Mouse (Mus musculus) inflammation-experienced regulatory T-cells, adult 6 months (primary cell): Measurements from ENCODE around the gene Gm4302. TPM values are rescaled to one million over a fixed set of nuclear protein-coding genes. Genes with fewer than 3 reads are reported as not detected.
"Not testable (repeated sequence)": the region's sequence is repeated elsewhere in the genome, so short reads cannot be mapped to it uniquely, and the experiment has no call there.

ENCODE experiments used
- ATAC-seq: one replicate; pipeline ENCODE4 v1.8.0; 2017
- polyA plus RNA-seq, 3 experiments: library from polyadenylated mRNA; unstranded; fragments of 100-300 nt; shearing (Covaris generic); gene quantifications; one replicate each; pipeline ENCODE4 v1.2.1; 2017

The Gm4302 gene
- not detected for polyA plus RNA-seq

DNA sequence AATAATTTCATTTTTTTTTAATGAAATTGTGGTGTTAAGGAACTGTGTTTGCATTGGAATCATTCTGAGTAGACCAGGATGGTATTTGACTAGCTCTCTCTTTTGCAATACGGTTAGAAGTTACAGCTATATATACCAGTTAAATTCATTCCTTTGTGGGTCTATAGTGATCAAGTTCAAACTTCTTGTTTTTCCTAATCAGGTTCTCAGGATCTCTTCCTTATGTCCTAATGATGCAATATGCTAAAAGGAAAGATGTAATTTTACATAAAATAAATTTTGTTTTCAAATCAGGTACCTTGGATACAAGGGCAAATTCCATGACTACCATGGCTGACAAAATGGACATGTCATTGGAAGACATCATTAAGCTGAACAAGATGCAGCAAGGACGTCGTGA, at the start of gene Gm4302:
Gene Gm4302, plus strand, starts transcription at position 301 of the 400 bp plus-strand sequence.
- ATAC-seq = not testable (repeated sequence)

DNA sequence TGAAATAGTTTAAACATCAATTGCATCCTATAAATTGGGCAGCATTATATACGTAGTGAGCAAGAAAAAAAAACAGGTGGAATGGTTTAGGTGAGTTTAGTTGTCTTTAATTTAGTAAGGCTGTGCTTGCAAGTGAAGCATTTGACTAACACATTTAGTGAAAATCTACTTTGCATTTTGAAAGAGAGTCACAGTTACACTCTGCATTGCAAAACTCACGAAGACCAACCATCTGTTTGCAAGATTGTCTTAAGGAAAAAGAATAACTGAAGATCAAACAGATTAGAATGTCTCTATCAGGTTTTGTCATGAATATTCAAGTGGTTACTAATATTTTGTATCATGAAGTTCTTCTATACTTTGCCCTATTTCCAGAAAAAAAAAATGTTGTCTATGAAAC, 44.5 kb upstream of the Gm4302 start:
- ATAC-seq = no peak

GRCm38 (mm10) chr10:100300106-100300505, 40.5 kb upstream of the Gm4302 start:
- not testable (repeated sequence) for ATAC-seq

GRCm38 (mm10) chr10:100335376-100335775, 5.3 kb upstream of the Gm4302 start, which contains the start of gene Gm4301:
Gm4301 (plus strand) TSS chr10:100335676.
- ATAC-seq = not testable (repeated sequence)

DNA sequence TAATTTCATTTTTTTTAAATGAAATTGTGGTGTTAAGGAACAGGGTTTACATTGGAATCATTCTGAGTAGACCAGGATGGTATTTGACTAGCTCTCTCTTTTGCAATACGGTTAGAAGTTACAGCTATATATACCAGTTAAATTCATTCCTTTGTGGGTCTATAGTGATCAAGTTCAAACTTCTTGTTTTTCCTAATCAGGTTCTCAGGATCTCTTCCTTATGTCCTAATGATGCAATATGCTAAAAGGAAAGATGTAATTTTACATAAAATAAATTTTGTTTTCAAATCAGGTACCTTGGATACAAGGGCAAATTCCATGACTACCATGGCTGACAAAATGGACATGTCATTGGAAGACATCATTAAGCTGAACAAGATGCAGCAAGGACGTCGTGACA, 5.0 kb downstream of the Gm4302 start, which contains the start of gene Gm4303:
Gene Gm4303, plus strand, starts transcription at position 301 of the 400 bp plus-strand sequence.
- ATAC-seq = not testable (repeated sequence)

DNA sequence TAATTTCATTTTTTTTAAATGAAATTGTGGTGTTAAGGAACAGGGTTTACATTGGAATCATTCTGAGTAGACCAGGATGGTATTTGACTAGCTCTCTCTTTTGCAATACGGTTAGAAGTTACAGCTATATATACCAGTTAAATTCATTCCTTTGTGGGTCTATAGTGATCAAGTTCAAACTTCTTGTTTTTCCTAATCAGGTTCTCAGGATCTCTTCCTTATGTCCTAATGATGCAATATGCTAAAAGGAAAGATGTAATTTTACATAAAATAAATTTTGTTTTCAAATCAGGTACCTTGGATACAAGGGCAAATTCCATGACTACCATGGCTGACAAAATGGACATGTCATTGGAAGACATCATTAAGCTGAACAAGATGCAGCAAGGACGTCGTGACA, 10.2 kb downstream of the Gm4302 start, which contains the start of gene Gm4305:
Gene Gm4305, plus strand, starts transcription at position 301 of the 400 bp plus-strand sequence.
- ATAC-seq = not testable (repeated sequence)

DNA sequence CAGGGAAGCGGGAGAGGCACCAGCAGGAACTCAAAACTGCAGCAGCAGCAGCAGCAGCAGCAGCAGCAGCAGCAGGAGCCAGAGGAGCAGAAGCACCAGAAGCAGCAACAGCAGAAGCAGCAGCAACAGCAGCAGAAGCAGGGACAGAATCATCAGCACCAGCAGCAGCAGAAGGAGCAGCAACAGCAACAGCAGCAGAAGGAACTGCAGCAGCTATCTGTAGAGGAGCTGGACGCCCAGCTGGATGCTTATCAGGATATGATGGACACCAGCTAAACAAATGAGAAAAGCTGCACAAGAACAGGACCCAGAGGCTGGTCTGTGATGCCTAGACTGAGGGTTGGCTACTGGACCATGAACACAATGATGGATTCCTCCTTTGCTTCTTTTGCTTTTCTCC, 16.2 kb downstream of the Gm4302 start:
- ATAC-seq = not testable (repeated sequence)

DNA sequence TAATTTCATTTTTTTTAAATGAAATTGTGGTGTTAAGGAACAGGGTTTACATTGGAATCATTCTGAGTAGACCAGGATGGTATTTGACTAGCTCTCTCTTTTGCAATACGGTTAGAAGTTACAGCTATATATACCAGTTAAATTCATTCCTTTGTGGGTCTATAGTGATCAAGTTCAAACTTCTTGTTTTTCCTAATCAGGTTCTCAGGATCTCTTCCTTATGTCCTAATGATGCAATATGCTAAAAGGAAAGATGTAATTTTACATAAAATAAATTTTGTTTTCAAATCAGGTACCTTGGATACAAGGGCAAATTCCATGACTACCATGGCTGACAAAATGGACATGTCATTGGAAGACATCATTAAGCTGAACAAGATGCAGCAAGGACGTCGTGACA, 20.4 kb downstream of the Gm4302 start, which contains the start of gene Gm4307:
Gene Gm4307, plus strand, starts transcription at position 301 of the 400 bp plus-strand sequence.
- not testable (repeated sequence) for ATAC-seq

GRCm38 (mm10) chr10:100382460-100382859, 41.8 kb downstream of the Gm4302 start, which contains the start of gene Gm4312:
Gm4312 (minus strand) TSS chr10:100382560.
- not testable (repeated sequence) for ATAC-seq

Other genes with a start within 250 kb of the Gm4302 start
- gene Gm4301, start 5.2 kb upstream of the Gm4302 start, polyA plus RNA-seq = not detected
- gene Gm4303, start 5.1 kb downstream of the Gm4302 start, polyA plus RNA-seq = not detected
- gene Gm4305, start 10.3 kb downstream of the Gm4302 start, polyA plus RNA-seq = not detected
- gene Gm4307, start 20.5 kb downstream of the Gm4302 start, polyA plus RNA-seq = not detected
- not detected for gene Gm4312, start 41.7 kb downstream of the Gm4302 start, polyA plus RNA-seq
- gene Tmtc3, start 146.5 kb downstream of the Gm4302 start, polyA plus RNA-seq = 1 to 10 TPM; 1.7 to 3.1 (median 1.9) TPM
- 1 to 10 TPM; 4.2 to 7.5 (median 6.6) TPM for gene Cep290, start 146.7 kb downstream of the Gm4302 start, polyA plus RNA-seq
- gene 4930430F08Rik, start 249.6 kb downstream of the Gm4302 start, polyA plus RNA-seq = 10 to 100 TPM in 2 of 3 experiments, 1 to 10 TPM in 1; 9.9 to 13.7 (median 10.8) TPM
- not detected for gene 1700017N19Rik, start 249.6 kb downstream of the Gm4302 start, polyA plus RNA-seq